Mouse (Mus musculus): Measurements from ENCODE around the gene Asic1.
"Not testable (repeated sequence)": the region's sequence is repeated elsewhere in the genome, so short reads cannot be mapped to it uniquely, and the experiment has no call there.

The Asic1 gene

GRCm38 (mm10) chr15:99719865-99720264 lies 49.7 kb downstream of the Asic1 start:
- DNase-seq (ENCODE audit: low spot score) = no peak

GRCm38 (mm10) chr15:99721921-99722743 lies 52.0 kb downstream of the Asic1 start:
- no peak for DNase-seq (ENCODE audit: low spot score)

GRCm38 (mm10) chr15:99723120-99723514 lies 52.9 kb downstream of the Asic1 start:
- DNase-seq (ENCODE audit: low spot score) = no peak

- peak; percentile 59 for DNase-seq (ENCODE audit: low spot score)
Observed at GRCm38 (mm10) chr15:99723515-99724291, 53.5 kb downstream of the Asic1 start.

GRCm38 (mm10) chr15:99724292-99725021 lies 54.3 kb downstream of the Asic1 start:
- DNase-seq (ENCODE audit: low spot score) = peak; percentile 58

GRCm38 (mm10) chr15:99725341-99726155 lies 55.4 kb downstream of the Asic1 start, which contains the start of gene Cox14:
Cox14 (plus strand) TSS chr15:99725618.
- DNase-seq (ENCODE audit: low spot score) = peak; percentile 95

- DNase-seq (ENCODE audit: low spot score) = no peak
Observed at GRCm38 (mm10) chr15:99726549-99726948, 56.4 kb downstream of the Asic1 start.

- DNase-seq (ENCODE audit: low spot score) = not testable (repeated sequence)
Observed at GRCm38 (mm10) chr15:99727039-99727438, 56.9 kb downstream of the Asic1 start.

GRCm38 (mm10) chr15:99727525-99727924 lies 57.4 kb downstream of the Asic1 start:
- no peak for DNase-seq (ENCODE audit: low spot score)

GRCm38 (mm10) chr15:99728211-99728610 lies 58.0 kb downstream of the Asic1 start:
- no peak for DNase-seq (ENCODE audit: low spot score)

- no peak for DNase-seq (ENCODE audit: low spot score)
Observed at GRCm38 (mm10) chr15:99729056-99729783, 59.1 kb downstream of the Asic1 start.

- DNase-seq (ENCODE audit: low spot score) = no peak
Observed at GRCm38 (mm10) chr15:99731167-99731566, 61.0 kb downstream of the Asic1 start.

GRCm38 (mm10) chr15:99731678-99732077 lies 61.5 kb downstream of the Asic1 start:
- DNase-seq (ENCODE audit: low spot score) = no peak

- no peak for DNase-seq (ENCODE audit: low spot score)
Observed at GRCm38 (mm10) chr15:99733186-99733585, 63.0 kb downstream of the Asic1 start.

GRCm38 (mm10) chr15:99735631-99736030 lies 65.5 kb downstream of the Asic1 start:
- DNase-seq (ENCODE audit: low spot score) = peak; percentile 100

GRCm38 (mm10) chr15:99736675-99737074 lies 66.5 kb downstream of the Asic1 start:
- no peak for DNase-seq (ENCODE audit: low spot score)

GRCm38 (mm10) chr15:99740229-99740628 lies 70.1 kb downstream of the Asic1 start:
- DNase-seq (ENCODE audit: low spot score) = no peak

All from ovary, postnatal 14 days (tissue).